Mouse (Mus musculus): Measurements from ENCODE around the gene Prap1. TPM values are rescaled to one million over a fixed set of nuclear protein-coding genes. Genes with fewer than 3 reads are reported as not detected.

The Prap1 gene
- polyA plus RNA-seq, 1 experiment: not detected

DNA sequence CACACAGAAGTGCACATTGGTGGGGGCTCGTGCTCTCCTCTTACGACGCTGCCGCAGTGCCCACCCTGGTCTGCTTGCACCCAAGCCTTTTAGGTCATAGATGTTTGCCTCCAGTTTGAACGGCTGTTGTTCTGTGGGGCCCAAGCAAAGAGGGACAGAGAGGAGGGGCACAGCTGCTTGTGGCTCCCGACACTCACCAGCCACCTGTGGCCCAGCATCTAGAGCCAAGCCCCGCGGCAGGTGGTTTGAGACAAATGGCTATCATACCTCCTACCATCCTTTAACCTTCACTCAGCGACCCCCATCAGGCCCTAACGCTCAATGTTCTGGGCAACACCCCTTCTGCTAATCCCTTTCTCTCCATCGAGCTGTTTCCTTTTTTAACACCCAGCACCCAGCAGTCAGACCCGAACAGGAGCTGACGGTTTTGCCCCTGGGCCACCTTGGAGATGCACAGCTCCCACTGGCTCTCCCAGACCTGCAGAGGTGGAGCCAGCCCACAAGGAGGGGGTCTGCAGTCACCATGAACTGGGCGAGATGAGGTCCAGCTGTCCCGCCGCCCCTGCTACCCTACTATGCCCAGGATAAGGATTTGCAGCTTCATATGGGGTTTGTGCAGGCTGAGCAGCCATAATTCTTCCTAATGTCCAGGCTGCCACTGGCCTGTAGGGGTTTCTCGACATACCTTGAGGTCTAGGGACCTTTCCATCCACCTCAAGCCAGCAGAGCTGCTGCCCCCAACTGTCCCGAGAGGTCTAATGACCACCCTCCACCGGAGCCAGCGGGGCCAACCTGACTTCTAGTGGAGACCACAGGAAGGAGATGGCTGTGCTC lies 11.6 kb upstream of the Prap1 start:
- TF ChIP-seq GATA1 (IDR thresholded peaks at IDR 0.05; ENCODE audit: borderline replicate concordance, low read length) (no peak), FLI1 (IDR thresholded peaks at IDR 0.05; ENCODE audit: low read length) (no peak)
- H3K36me3 ChIP-seq (replicated peaks; ENCODE audit: low read length): no peaks in the 10 kb centered on the region
- peaks cover 35% of the 10 kb centered on the region for H3K4me1 ChIP-seq
- no peak overlapping the region for H3K4me3 ChIP-seq (replicated peaks)
- no peaks in the 10 kb centered on the region for H3K9me3 ChIP-seq
- H3K27me3 ChIP-seq (replicated peaks): peaks cover 47% of the 10 kb centered on the region

DNA sequence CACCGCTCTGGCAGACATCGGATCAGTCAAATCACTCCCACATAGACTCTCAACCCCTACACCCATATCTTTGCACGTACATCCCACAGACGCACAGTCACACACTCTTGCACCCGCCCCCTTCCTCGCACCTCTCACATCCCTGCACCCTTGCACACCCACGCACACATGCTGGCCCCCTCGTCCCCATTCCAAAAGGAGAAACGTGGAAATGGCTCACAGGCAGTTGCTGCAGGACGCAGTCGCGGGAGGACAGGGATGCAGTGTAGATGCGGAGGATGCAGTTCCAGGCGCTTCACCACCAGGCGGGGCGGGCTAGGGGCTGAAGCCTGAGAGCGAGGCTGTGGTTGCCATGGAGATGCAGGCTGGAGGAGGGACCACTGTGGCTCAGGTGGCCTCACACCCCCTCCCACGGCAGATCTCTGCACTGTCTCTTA lies 10.9 kb upstream of the Prap1 start, which contains the start of gene Caly:
Caly (minus strand) TSS at position 307 of the 437 bp plus-strand sequence.
- Histone ChIP-seq H3K4me3 (replicated peaks) (peak within 1 kb of the TSS; percentile 7), H3K27me3 (replicated peaks) (peaks cover 47% of the 10 kb centered on the region), H3K9me3 (no peaks in the 10 kb centered on the region), H3K36me3 (replicated peaks; ENCODE audit: low read length) (no peaks in the 10 kb centered on the region), H3K4me1 (peaks cover 35% of the 10 kb centered on the region)
- TF ChIP-seq GATA1 (IDR thresholded peaks at IDR 0.05; ENCODE audit: borderline replicate concordance, low read length) (no peak), FLI1 (IDR thresholded peaks at IDR 0.05; ENCODE audit: low read length) (no peak)

DNA sequence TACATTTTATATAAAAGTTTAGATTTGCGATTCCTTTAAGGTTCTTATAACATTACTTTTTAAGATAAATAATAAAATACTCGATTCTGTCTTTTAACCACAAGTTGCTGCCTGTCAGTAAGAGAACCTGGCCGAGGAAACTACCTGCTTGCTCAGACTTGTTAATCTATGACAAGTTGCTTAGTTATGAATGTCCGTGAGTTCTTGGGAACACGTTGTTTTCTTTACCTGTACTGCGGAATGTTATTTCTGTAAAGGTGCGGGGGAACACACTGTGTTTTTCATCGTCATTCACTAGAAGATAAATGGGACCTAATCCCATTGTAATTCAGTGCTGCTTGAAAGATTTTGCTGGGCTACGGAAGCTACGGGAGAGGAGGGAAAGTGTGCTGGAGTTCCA lies 2.6 kb upstream of the Prap1 start:
- no peak for TF ChIP-seq GATA1 (IDR thresholded peaks at IDR 0.05; ENCODE audit: borderline replicate concordance, low read length)
- TF ChIP-seq FLI1 (IDR thresholded peaks at IDR 0.05; ENCODE audit: low read length): no peak
- Histone ChIP-seq H3K27me3 (replicated peaks) (peaks cover 19% of the 10 kb centered on the region), H3K9me3 (peaks cover 7% of the 10 kb centered on the region), H3K4me3 (replicated peaks) (no peak overlapping the region), H3K36me3 (replicated peaks; ENCODE audit: low read length) (no peaks in the 10 kb centered on the region), H3K4me1 (peaks cover 7% of the 10 kb centered on the region; the same call in 1 of the 2 replicates)

DNA sequence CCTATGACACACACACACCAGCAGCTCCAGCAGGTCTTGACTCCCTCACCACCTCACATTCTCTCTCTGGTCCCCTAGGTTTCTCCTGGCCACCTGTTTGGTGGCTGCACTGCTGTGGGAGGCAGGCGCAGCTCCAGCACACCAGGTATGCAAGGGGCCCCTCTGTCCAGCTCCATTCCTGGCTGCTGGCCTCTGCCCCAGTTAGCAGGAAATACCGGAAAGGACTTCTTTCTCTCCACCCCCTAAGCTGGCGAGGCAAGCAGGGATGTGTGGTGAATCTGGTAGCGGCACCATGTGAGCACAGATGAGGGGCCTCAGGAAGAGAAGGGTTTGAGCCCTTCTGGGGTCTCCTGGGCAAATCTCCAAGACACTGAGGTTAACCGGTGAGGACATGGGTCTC lies 1.8 kb downstream of the Prap1 start:
- TF ChIP-seq FLI1 (IDR thresholded peaks at IDR 0.05; ENCODE audit: low read length) (no peak; the same call in 1 of the 2 replicates), GATA1 (IDR thresholded peaks at IDR 0.05; ENCODE audit: borderline replicate concordance, low read length) (no peak)
- peaks cover 27% of the 10 kb centered on the region for H3K27me3 ChIP-seq (replicated peaks)
- H3K36me3 ChIP-seq (replicated peaks; ENCODE audit: low read length): peaks cover 7% of the 10 kb centered on the region
- no peak overlapping the region for H3K4me3 ChIP-seq (replicated peaks)
- peaks cover 41% of the 10 kb centered on the region for H3K4me1 ChIP-seq
- peaks cover 7% of the 10 kb centered on the region for H3K9me3 ChIP-seq

DNA sequence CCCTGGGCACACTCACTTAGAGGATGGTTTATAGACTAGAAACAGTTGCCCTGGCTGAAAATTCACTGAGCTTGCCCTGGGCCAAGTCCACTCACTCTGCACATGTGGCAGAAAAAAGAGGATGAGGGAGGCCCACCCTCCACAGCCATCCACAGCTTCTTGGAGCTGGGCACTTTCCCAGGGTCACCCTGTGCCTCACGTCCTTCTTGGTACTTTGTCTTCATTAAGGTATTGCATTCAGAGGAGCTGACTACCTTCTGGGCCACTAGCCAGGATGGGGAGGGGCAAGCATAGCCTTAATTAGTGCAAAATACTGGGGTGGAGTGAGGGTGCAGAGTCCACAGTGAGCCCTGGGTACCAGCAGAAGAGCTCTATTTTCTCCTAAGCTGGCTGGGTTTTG lies 2.4 kb downstream of the Prap1 start:
- peaks cover 25% of the 10 kb centered on the region for H3K27me3 ChIP-seq (replicated peaks)
- peaks cover 7% of the 10 kb centered on the region for H3K36me3 ChIP-seq (replicated peaks; ENCODE audit: low read length)
- H3K4me3 ChIP-seq (replicated peaks): no peak overlapping the region
- TF ChIP-seq GATA1 (IDR thresholded peaks at IDR 0.05; ENCODE audit: borderline replicate concordance, low read length) (no peak), FLI1 (IDR thresholded peaks at IDR 0.05; ENCODE audit: low read length) (no peak)
- peaks cover 7% of the 10 kb centered on the region for H3K9me3 ChIP-seq
- peaks cover 41% of the 10 kb centered on the region for H3K4me1 ChIP-seq

DNA sequence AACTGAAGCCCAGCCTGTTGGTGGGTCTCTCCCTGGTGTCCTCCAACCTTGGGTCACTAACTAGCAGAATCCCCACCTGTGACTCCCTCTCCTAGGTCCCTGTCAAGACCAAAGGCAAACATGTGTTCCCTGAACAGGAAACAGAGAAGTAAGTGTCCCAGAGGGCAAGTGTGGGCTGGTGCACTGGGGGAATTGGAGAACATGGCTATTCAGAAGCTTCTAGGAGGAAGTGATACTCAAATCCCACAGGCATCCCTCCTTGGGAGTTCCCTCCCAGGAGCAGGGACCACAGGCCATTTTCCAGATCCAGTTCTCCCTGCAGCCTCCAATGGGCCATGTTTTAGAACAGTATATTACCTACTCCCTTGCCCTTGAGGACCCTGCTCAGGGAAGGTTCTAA lies 2.9 kb downstream of the Prap1 start:
- Histone ChIP-seq H3K36me3 (replicated peaks; ENCODE audit: low read length) (peaks cover 11% of the 10 kb centered on the region), H3K9me3 (peaks cover 7% of the 10 kb centered on the region), H3K4me1 (peaks cover 43% of the 10 kb centered on the region), H3K27me3 (replicated peaks) (peaks cover 25% of the 10 kb centered on the region), H3K4me3 (replicated peaks) (no peak overlapping the region)
- TF ChIP-seq FLI1 (IDR thresholded peaks at IDR 0.05; ENCODE audit: low read length) (no peak), GATA1 (IDR thresholded peaks at IDR 0.05; ENCODE audit: borderline replicate concordance, low read length) (no peak)

DNA sequence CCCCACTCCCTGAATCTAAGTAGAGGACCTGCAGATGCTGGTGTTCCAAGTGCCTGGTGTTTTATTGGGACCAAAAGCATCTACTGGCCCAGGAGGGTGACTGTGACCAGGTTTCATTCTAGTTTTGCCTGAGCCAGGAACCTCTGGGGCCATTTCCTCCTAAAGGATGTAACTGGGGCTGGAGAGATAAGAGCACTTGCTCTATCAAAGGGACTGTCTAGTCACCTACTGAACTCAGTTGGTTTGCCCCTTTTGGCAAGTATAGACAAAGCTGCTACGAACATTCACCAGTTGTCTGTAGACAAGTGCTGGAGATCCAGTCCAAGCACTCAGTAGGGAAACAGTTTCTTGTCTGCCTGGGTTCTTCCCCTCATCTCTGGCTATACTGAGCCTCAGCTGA lies 5.3 kb downstream of the Prap1 start:
- Histone ChIP-seq H3K9me3 (no peaks in the 10 kb centered on the region), H3K27me3 (replicated peaks) (peaks cover 23% of the 10 kb centered on the region), H3K4me1 (peaks cover 65% of the 10 kb centered on the region), H3K4me3 (replicated peaks) (peak overlapping the region; percentile 38), H3K36me3 (replicated peaks; ENCODE audit: low read length) (peaks cover 12% of the 10 kb centered on the region)
- no peak for TF ChIP-seq GATA1 (IDR thresholded peaks at IDR 0.05; ENCODE audit: borderline replicate concordance, low read length)
- TF ChIP-seq FLI1 (IDR thresholded peaks at IDR 0.05; ENCODE audit: low read length): no peak

DNA sequence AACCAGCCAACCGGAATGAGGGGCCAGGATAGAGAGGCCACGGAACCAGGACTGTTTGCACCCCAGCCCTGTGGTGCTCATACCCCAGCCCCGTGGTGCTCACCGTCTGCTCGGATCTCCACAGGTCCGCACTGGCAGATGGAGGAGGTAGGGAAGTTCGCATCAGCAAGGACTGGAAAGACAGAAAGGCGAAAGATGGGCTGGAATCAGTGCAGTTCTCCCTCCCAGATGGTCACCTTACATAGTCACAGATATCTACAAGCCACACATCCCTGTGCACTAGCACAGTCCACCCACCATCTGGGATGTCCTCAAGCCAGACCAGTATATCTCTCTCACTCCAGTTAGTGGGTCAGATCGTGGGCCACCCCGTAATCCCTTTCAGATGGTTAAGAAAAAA lies 8.3 kb downstream of the Prap1 start:
- Histone ChIP-seq H3K36me3 (replicated peaks; ENCODE audit: low read length) (peaks cover 33% of the 10 kb centered on the region), H3K4me3 (replicated peaks) (peak overlapping the region; percentile 12), H3K9me3 (no peaks in the 10 kb centered on the region), H3K27me3 (replicated peaks) (peaks cover 6% of the 10 kb centered on the region), H3K4me1 (peaks cover 58% of the 10 kb centered on the region)
- TF ChIP-seq GATA1 (IDR thresholded peaks at IDR 0.05; ENCODE audit: borderline replicate concordance, low read length): no peak
- TF ChIP-seq FLI1 (IDR thresholded peaks at IDR 0.05; ENCODE audit: low read length): no peak

DNA sequence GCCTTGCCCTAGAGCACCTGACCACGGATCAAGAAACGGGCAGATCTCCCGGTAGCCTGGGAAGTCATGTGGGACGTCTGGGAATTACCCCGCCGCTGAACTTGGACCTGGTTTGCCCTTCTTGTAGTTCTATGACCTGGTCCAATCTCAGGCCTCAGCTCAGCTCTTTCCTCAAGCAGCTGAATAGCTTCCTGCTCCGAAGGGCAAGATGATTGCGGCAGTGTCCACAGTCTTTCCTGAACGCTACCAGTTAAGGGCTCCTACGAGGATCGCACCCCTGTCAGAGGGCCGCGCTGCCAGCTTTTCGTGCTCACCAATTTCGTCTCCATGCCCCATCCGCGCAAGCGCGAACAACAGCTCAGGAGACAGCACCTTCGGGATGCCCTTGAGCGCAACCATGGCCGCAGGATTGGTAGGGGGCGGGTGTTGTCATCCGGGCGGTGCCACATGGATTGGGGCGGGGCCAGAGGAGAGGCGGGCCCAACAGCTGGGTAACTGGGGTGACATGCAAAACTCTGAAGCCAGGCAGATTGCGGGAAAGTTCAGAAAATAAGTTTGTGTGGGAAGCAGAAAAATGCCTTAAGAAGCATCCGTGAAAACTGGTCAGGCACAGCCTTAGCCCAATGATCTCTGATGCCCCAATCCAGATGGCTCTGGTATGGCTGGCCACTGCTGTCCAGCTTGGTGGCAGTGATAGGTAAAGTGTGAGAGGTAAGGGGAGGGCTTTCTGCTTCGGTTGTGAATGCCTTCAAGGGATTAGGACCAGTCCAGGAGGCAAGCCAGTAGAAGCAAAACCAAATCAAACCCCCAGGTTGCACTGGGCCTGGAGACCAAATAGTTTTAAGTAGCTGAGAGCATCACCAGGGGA lies 9.0 kb downstream of the Prap1 start, which contains the start of gene Fuom:
Fuom (minus strand) TSS at position 449 of the 868 bp plus-strand sequence.
- TF ChIP-seq FLI1 (IDR thresholded peaks at IDR 0.05; ENCODE audit: low read length) (no peak), GATA1 (IDR thresholded peaks at IDR 0.05; ENCODE audit: borderline replicate concordance, low read length) (no peak)
- Histone ChIP-seq H3K4me3 (replicated peaks) (peak within 1 kb of the TSS; percentile 91), H3K9me3 (no peaks in the 10 kb centered on the region), H3K4me1 (peaks cover 54% of the 10 kb centered on the region), H3K27me3 (replicated peaks) (peaks cover 3% of the 10 kb centered on the region), H3K36me3 (replicated peaks; ENCODE audit: low read length) (peaks cover 39% of the 10 kb centered on the region)
